Mouse (Mus musculus) fibroblast of lung, adult 2 months (primary cell): Measurements from ENCODE around the gene Ythdf1.
A peak's percentile ranks its signal among the peaks of the same experiment; 100 is the strongest.

Source experiments
- DNase-seq: peaks from one replicate; pipeline ENCODE4 v3.0.0-alpha.2; 2011; ENCODE audit warnings: low read depth

The Ythdf1 gene

DNA sequence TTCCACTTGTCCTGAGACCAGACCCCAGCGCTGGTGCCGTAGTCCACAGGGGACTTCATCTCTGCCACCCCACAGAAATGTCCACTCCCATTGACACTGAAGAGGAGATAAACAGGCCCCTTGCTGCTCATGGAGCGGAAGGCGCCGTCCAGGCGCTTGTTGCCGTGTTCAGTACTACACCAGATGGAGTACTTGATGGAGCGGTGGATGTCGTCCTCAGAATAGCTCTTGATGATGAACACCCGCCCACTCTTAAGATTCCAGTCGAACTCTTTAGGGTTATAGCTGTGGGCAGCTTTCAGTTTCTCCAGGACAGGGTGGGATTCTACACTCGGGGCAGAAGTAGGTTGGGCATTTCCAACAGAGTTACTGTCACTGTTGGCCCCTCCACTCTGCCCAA, 9.8 kb downstream of the Ythdf1 start:
- DNase-seq, result no peak

GRCm38 (mm10) chr2:180905556-180906221, 15.1 kb downstream of the Ythdf1 start:
- no peak for DNase-seq

- DNase-seq, result no peak
Observed at GRCm38 (mm10) chr2:180904435-180905208, 16.1 kb downstream of the Ythdf1 start.

DNA sequence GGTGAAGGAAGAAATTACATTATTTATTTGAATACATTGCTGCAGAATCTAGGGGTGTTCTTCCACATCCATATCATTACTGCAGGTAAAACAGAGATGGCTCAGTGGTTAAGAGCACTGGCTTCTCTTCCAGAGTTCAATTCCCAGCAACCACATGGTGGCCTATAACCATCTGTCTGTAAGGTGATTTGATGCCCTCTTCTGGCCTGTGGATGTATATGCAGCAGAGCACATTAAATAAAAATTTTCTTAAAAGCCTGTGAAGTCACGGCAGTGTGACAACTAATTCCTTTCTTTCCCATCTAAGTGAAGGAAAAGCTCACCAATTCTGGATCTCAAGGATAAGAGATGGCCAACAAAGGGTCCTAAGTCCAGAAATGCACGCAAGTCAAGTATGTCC, 18.7 kb downstream of the Ythdf1 start:
- DNase-seq, result peak; percentile 12

GRCm38 (mm10) chr2:180897857-180898256, 22.9 kb downstream of the Ythdf1 start:
- DNase-seq, result no peak

DNA sequence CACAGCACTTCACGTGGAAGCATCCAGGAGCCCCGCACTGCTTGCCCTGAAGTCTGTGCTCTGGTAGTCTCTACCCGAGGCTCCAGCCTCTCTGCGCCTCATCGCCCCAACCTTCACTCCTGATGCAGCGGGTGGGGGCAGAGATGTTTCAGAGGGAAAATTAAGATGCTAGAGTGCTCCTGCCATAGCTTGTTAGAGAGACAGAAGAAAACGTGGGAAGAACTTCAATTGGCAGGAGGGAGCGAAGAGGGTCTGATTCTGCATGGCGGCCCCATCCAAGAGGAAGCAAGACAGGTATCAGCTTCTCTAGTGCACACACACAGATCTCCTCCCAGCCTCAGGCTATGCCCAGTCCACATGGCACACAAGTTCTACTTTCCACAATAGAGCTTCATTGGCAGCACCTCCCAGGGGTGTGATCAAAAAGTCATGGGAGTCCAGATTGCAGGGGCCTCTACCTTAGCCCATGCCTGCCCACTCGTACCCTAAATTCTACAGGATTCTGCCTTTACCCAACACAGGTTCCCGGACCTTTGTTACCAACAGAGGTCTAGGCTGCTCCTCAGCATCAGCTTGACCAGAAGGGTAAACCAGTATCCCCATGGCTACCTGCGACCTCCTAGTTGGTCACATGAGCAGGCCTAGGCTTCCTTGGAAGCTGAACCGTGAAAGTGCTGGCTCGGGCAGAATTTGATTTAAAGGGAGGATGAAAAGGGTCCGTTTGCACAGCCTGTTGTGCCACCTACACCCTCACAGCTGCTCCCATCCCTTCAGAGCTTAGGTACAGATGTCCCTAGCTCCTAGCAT, 23.7 kb downstream of the Ythdf1 start:
- no peak for DNase-seq

DNA sequence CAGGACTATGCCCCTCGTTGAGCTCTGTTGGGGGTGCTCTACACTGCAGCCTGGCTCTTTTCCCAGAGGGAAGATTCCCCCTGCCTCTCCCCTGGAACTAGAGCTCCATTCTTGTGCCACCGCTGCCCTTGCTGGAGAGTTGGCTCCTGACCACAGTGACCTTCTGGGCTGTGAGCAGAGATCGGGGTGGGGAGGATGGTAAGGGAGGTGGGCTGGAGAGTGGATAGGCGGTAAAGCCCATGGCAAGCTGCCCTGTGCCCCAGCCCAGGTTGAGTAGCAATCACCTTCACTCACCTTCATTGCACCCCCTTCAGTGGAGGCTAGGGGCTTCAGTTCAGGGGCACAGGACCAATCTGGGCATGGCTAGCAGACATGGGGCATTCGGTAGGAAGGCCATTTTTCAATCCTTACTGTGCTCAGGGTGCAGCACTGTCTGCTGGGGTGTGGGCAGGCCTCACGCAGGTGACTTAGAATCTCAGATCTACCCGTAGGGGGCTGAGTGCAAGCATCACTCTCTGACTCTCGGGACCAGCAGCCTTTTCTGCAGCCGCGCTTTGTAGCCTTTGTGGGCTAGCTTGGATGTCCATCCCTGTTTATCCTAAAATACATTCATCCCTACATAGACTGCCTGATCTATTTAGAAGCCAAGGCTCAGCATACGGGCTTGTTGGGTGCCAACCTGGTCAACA, 24.8 kb downstream of the Ythdf1 start:
- DNase-seq, result no peak

GRCm38 (mm10) chr2:180895321-180895720, 25.4 kb downstream of the Ythdf1 start:
- DNase-seq, result no peak

DNA sequence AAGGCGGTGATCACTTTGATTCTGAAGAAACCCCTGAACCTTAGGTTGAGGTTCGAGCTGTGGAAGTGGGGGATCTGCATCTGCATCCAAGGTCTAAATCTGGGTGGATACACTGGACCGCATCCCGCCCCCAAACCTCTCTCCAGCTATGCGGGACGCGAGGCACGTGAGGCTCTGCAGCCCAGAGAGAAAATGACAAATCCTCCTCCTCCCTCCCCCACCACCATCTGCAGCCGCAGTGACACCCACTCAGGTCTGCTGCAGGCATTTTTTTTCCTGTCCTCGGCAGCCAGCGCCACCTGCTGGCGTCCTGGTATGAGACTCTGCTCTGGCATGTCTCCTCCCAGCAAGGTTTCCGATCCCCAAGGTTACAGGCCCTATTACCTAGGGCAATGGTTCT, 26.0 kb downstream of the Ythdf1 start:
- no peak for DNase-seq

GRCm38 (mm10) chr2:180894029-180894623, 26.6 kb downstream of the Ythdf1 start:
- DNase-seq, result no peak

- no peak for DNase-seq
Observed at GRCm38 (mm10) chr2:180893537-180894028, 27.2 kb downstream of the Ythdf1 start.

DNA sequence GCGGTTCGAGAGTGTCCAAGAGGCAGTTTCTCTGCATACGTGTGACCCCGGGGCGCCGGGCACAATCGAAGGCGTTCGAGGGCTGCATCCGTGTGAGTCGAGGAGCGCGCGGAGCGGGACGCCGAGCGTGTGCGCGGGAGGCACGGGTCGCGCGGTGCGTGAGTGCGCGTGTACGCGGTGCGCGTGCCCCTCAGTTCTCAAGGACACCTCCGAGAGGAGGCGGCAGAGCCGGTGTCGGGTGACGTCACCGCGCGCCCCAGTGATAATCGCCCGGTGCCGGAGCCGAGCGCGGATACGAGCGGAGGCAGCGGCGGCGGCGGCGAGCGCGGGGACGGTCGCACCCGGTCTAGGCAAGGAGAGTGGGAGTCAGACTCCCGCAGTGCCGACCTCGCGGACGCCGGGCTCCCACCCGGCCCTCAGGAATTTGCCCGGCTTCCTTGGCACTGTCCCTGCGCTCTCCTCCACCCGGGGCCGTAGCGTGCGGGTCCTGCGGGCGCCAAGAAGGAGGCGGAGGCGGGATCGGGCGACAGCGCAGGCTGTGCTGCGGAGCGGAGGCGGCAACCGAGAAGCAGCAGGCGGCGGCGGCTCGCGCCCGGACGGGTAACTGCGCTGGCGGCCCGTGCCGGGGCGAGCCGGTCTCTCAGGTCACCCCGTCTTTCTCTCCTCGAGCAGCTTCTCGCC, 27.8 kb downstream of the Ythdf1 start:
- DNase-seq, result no peak

GRCm38 (mm10) chr2:180891835-180892323, 28.9 kb downstream of the Ythdf1 start:
- no peak for DNase-seq

GRCm38 (mm10) chr2:180891075-180891834, 29.5 kb downstream of the Ythdf1 start:
- DNase-seq, result no peak

GRCm38 (mm10) chr2:180890422-180891074, 30.2 kb downstream of the Ythdf1 start:
- DNase-seq, result no peak

- no peak for DNase-seq
Observed at GRCm38 (mm10) chr2:180889921-180890280, 30.8 kb downstream of the Ythdf1 start.

DNA sequence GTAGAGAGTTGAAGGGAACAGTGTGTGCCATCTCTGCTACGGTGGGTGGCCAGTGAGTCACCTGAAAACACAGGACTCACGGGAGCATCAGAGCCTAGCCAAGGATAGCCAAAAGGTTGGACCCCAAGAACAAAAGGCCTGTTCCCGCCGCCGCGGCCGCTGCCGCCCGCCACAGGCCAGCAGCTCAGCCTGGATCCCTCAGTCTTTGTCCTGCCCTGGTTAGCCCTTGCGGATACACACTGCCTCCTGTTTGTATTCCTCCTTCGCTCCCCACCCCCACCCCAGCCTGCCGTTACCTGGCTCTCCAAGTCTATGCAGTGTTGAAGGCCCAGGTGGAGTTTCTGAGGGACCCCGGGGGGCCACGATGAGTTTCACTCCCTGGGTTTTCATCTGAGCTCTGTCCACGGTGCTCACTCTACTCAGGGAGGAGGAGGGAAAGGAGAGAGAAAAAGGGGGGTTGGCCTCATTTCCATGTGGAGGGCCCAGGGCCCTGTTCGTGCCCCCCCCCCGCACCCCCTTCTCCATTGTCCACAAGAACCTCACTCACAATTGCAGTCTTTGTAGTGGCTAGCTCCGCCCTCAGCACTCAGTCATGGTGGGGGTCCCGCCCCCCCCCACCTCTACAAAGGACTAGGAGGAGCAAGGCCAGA, 31.4 kb downstream of the Ythdf1 start:
- no peak for DNase-seq

DNA sequence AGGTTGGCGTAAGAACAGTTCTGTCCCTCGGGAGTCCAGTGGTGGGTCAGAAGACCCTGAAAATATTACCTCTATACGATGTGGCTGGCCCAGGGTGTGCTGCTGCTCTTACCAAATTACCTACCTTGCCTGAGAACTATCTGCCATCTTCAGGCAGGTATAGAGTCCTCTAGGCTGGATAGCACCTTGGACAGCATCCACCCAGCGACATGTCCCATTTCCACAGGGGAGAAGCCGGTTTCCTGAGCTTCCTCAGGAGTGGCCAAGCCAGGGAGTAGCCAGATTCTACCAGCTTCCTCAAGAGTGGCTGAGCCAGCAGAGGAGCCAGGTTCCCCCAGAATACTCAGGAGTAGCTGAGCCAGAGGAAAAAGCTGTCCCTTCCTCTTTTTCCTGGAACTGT, 35.5 kb downstream of the Ythdf1 start:
- no peak for DNase-seq

- DNase-seq, result no peak
Observed at GRCm38 (mm10) chr2:180881281-180881680, 39.5 kb downstream of the Ythdf1 start.
